Mouse (Mus musculus) limb, embryonic 14.5 days (tissue): ENCODE measurements around the gene Zfp523. TPM values are rescaled to one million over a fixed set of nuclear protein-coding genes. Genes with fewer than 3 reads are reported as not detected.
A peak's percentile ranks its signal among the peaks of the same experiment; 100 is the strongest.

Experiments used
- ATAC-seq: fragments of 200-750 bp; cut with Nextera tagmentation; 2 replicates; pipeline ENCODE4 v1.8.0; 2017; ENCODE audit warnings: low read depth, moderate number of reproducible peaks, moderate TSS enrichment; ENCODE audit not compliant: low FRiP score
- DNase-seq: peaks from one replicate; pipeline ENCODE4 v3.0.0-alpha.2; 2015; ENCODE audit warnings: low spot score
- H3K27ac ChIP-seq: fragments of 300-500 bp; sonication (generic); replicated peaks from 2 replicates; pipeline ENCODE4 v1.5.1; 2014; ENCODE audit warnings: low read depth, mild to moderate bottlenecking, low read length, moderate library complexity, mixed read lengths
- H3K27me3 ChIP-seq: fragments of 300-500 bp; sonication (generic); 2 replicates; pipeline ENCODE4 v1.6.1; 2014; ENCODE audit warnings: low read length, mixed read lengths; ENCODE audit not compliant: control insufficient read depth, insufficient read depth
- H3K36me3 ChIP-seq: fragments of 300-500 bp; sonication (generic); 2 replicates; pipeline ENCODE4 v1.6.1; 2014; ENCODE audit warnings: mild to moderate bottlenecking, low read length, moderate library complexity, mixed read lengths; ENCODE audit not compliant: control insufficient read depth, insufficient read depth
- H3K4me1 ChIP-seq: fragments of 300-500 bp; sonication (generic); 2 replicates; pipeline ENCODE4 v1.6.1; 2014; ENCODE audit warnings: antibody characterized with exemption, low read length, mixed read lengths; ENCODE audit not compliant: control insufficient read depth, insufficient read depth
- H3K4me2 ChIP-seq: fragments of 300-500 bp; sonication (generic); replicated peaks from 2 replicates; pipeline ENCODE4 v1.6.1; 2014; ENCODE audit warnings: low read depth, mild to moderate bottlenecking, low read length, moderate library complexity; ENCODE audit not compliant: severe bottlenecking
- H3K4me3 ChIP-seq: fragments of 300-500 bp; sonication (generic); replicated peaks from 2 replicates; pipeline ENCODE4 v1.5.1; 2014; ENCODE audit warnings: low read length
- H3K9ac ChIP-seq: fragments of 300-500 bp; sonication (generic); 2 replicates; pipeline ENCODE4 v1.6.1; 2014; ENCODE audit warnings: mild to moderate bottlenecking, low read depth, low read length, moderate library complexity; ENCODE audit not compliant: severe bottlenecking
- H3K9me3 ChIP-seq: fragments of 300-500 bp; sonication (generic); 2 replicates; pipeline ENCODE4 v1.6.1; 2016; ENCODE audit warnings: low read length; ENCODE audit not compliant: control insufficient read depth
- POLR2A ChIP-seq: fragments of 200-500 bp; IDR thresholded peaks from 2 replicates; pipeline ENCODE4 v1.8.0; 2012; ENCODE audit warnings: inconsistent platforms, mild to moderate bottlenecking, moderate library complexity, borderline replicate concordance; ENCODE audit not compliant: insufficient read depth, insufficient read length; ENCODE audit errors: extremely low read depth
- WGBS: fragments of 180-500 bp; shearing (Covaris S2); extraction: QIAGEN DNeasy Blood & Tissue Kit; methylation state at CpG from one replicate; pipeline ENCODE4 v1.1.7; 2014; 5-methylcytosine and 5-hydroxymethylcytosine counted together
- polyA plus RNA-seq, 2 experiments: library from polyadenylated mRNA; depleted of rRNA in 1 of 2; stranded (reverse) in 1 of 2; unstranded in 1 of 2; fragments of >200 nt; fragmentation: Nextera tagmentation in 1 of 2; extraction: Ambion mirVana in 1 of 2; gene quantifications; 2 replicates each; pipeline versions ENCODE4 v1.2.1 to v1.2.3; 2012 to 2014

Zfp523 gene
- polyA plus RNA-seq (2012; rRNA removed): 79.1 and 97.1 TPM in 2 replicates
- polyA plus RNA-seq (2014; fragmentation: Nextera tagmentation; extraction: Ambion mirVana): 37.5 and 37.7 TPM in 2 replicates

DNA sequence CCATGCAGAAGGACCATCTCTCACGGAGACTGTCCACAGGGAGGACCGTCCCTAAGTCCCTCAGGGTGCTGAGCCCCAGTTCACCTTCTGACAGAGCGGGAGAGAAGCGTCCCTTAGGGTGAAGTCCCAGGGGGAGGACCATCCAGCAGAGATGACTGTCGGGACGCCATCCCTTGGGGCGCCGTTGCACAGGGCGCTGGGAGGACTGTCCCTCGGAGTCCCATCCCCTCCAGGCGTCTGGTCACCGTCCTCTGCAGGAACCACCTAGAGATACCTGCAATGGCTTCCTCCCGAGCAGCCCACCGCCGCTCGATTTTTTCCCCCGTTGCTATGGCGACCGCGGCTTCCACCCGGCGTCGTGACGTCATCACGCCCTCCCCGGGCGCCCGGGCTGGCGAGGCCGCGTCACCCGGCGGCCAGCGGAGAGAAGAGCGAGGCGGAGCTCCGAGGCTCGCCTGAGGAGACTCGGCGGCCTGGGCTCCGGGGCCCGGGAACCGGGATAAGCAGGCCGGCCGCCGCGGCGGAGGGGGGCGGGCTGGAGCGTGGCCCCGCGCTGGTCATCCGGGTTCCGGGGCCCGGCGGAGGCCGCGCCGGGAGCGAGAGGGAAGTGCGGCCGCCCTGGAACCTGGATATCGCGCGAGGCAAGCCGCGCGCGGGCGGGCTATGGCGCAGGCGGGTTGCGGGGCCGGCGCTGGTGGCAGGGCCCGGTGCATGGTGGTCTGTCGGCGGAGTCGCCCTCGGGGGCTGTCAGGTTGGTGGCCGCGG, at the start of gene Zfp523:
TSS of gene Zfp523 (plus strand) at position 355 of the 765 bp plus-strand sequence.
- peak; percentile 81 for DNase-seq
- under 1% methylated on average over 69 of the region's 82 CpGs for WGBS
- peaks cover 11% of the 10 kb centered on the region for H3K4me1 ChIP-seq

DNA sequence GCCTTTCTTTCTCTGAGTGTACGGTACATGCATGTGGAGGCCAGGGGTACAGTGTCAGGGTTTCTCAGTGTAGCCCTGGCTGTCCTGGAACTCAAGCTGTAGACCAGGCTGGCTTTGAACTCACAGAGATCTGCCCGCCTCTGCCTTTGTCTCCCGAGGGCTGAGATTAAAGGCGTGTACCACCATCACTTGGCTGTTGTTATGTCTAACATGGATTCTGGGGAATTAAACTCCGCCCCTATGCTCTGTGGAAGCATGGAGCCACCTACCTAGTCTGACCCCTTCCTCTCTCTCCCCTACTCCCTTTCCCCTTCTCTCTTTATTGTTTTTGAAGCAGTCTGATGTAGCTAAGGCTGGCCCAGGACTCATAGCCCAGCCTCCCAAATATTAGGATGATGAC, 47.1 kb upstream of the Zfp523 start:
- Histone ChIP-seq H3K9ac (no peak overlapping the region), H3K36me3 (no peaks in the 10 kb centered on the region), H3K4me1 (no peaks in the 10 kb centered on the region), H3K4me3 (no peak overlapping the region), H3K27ac (no peak overlapping the region), H3K4me2 (no peak overlapping the region), H3K27me3 (no peaks in the 10 kb centered on the region), H3K9me3 (no peaks in the 10 kb centered on the region)
- no peak for TF ChIP-seq POLR2A
- no peak for ATAC-seq
- DNase-seq: no peak
- 93% methylated on average over 5 of the region's 5 CpGs for WGBS

More for the DNA sequence above, at the start of gene Zfp523:
- Histone ChIP-seq H3K4me2 (peak within 1 kb of the TSS; percentile 93), H3K9me3 (no peaks in the 10 kb centered on the region), H3K27ac (peak within 1 kb of the TSS; percentile 81), H3K9ac (peak within 1 kb of the TSS; percentile 94), H3K27me3 (no peaks in the 10 kb centered on the region), H3K4me3 (peak within 1 kb of the TSS; percentile 69), H3K36me3 (no peaks in the 10 kb centered on the region)
- ATAC-seq: peak; percentile 90
- 0 out of 2 replicates have a peak, but pooled peaks have one; percentile 51 for TF ChIP-seq POLR2A

DNA sequence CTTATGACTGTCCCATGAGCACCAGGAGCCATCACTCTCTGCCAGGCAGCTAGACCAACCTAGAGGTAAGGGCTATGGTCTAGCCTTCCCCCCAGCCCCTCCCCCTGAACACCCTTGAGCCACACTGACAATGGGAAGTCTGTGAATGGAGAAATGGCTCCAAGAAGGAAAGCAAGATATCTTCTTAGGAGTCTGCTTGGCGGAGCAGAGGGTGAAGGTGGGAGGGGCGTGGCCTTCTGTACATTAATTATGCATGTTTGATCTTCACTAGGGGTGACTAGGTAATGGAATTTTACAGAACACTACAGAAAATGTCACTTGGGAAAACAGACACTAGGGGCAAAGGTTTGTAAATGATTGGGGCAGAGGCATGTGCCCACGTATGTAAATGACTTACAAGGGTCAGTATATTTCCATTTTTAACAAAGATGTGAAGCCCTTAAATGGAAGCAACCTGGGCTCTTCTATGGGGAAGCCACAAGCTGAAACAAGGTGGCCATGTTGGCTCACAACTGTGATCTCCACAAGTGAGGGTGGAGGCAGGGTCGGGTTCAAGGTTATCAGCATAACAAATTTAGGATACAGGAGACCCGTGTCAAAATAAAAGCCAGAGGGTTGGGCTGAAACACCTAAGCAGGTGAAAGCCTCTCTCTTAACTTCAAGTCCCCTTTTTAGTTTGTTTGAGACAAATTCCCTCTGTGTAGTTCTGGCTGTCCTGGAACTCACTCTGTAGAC, 46.4 kb upstream of the Zfp523 start:
- H3K27me3 ChIP-seq: no peaks in the 10 kb centered on the region
- no peaks in the 10 kb centered on the region for H3K4me1 ChIP-seq
- no peak overlapping the region for H3K9ac ChIP-seq
- no peak for ATAC-seq
- no peak for DNase-seq
- H3K36me3 ChIP-seq: no peaks in the 10 kb centered on the region
- no peak overlapping the region for H3K27ac ChIP-seq
- no peak overlapping the region for H3K4me3 ChIP-seq
- TF ChIP-seq POLR2A: no peak
- no peak overlapping the region for H3K4me2 ChIP-seq
- WGBS: 68% methylated on average over 5 of the region's 5 CpGs
- H3K9me3 ChIP-seq: no peaks in the 10 kb centered on the region

GRCm38 (mm10) chr17:28131156-28131555, 45.8 kb upstream of the Zfp523 start:
- H3K27ac ChIP-seq: no peak overlapping the region
- H3K4me2 ChIP-seq: no peak overlapping the region
- H3K9ac ChIP-seq: no peak overlapping the region
- ATAC-seq (no peak), DNase-seq (no peak)
- no peaks in the 10 kb centered on the region for H3K36me3 ChIP-seq
- 0 out of 2 replicates have a peak, but pooled peaks cover under 1% of the 10 kb centered on the region for H3K4me1 ChIP-seq
- TF ChIP-seq POLR2A: no peak
- H3K9me3 ChIP-seq: no peaks in the 10 kb centered on the region
- no peak overlapping the region for H3K4me3 ChIP-seq
- no peaks in the 10 kb centered on the region for H3K27me3 ChIP-seq

DNA sequence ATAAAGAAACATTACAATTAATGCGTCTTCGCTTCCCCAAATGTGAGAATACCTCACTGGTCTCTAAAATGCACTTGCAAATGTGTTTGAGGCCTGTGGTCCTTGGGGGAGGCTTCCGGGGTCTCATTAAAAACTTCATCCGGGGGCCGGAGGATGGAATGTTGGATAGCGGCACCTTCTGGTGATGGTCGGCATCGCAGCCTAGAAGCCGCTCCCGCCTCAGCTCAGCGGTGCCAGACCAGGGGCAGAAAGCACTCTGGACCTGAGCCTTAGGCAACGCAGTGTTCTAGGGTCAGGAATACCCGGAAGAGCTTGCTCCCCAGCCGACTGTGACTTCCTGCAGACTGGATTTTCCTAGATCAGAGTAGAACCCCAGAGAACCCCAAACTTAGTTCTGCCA, 43.7 kb upstream of the Zfp523 start:
- WGBS: 7% methylated on average over 14 of the region's 14 CpGs
- DNase-seq: peak; percentile 74
- H3K4me2 ChIP-seq: peak overlapping the region; percentile 37

More for the DNA sequence above, 43.7 kb upstream of the Zfp523 start:
- no peaks in the 10 kb centered on the region for H3K9me3 ChIP-seq
- H3K4me1 ChIP-seq: 0 out of 2 replicates have a peak, but pooled peaks cover 3% of the 10 kb centered on the region
- H3K27me3 ChIP-seq: no peaks in the 10 kb centered on the region
- no peak for TF ChIP-seq POLR2A
- no peak overlapping the region for H3K4me3 ChIP-seq
- ATAC-seq: peak; percentile 26; the same call in 1 of the 2 replicates
- H3K36me3 ChIP-seq: no peaks in the 10 kb centered on the region
- 0 out of 2 replicates have a peak overlapping the region, but pooled peaks have one; percentile 21 for H3K9ac ChIP-seq
- no peak overlapping the region for H3K27ac ChIP-seq
